In the genomic region with DNA sequence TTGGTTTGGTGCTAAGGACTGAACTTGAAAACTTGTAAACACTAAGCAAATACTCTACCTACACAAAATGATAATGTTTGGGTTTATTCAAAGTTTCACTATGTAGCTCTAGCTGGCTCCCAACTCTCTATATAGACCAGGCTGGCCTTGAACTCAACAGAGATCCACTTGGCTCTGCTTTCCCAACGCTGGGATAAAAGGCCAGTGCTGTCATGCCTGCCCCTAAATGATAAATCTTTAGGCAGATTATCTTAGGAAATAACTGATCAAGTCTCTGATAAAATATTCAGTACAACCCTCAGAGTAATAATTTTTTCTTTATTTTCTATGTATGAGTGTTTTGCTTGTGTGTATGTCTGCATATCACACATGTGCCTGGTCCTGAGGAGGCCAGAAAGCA, we compare ENCODE assay signal across 23 mouse cellular contexts.
"Had no signal": no experiment of that assay in that cellular context is flagged by ENCODE, and none has a peak within 500 bp of the region (broad histone marks: within the 10 kb centered on the region; RNA-seq: fewer than 3 reads in every experiment).

No protein-coding gene starts in this region.

- H3K4me3 ChIP-seq: heart, adult 2 months; heart, embryonic 13.5 days; heart, embryonic 15.5 days; hindbrain, embryonic 13.5 days; hindbrain, embryonic 15.5 days; kidney, embryonic 15.5 days; limb, embryonic 13.5 days; limb, embryonic 15.5 days; liver, embryonic 12.5 days had no signal

- H3K27ac ChIP-seq: heart, adult 2 months; heart, embryonic 13.5 days; heart, embryonic 15.5 days; hindbrain, embryonic 13.5 days; hindbrain, embryonic 15.5 days; hindbrain, postnatal 0 days; kidney, embryonic 15.5 days; kidney, postnatal 0 days; limb, embryonic 13.5 days; limb, embryonic 15.5 days; liver, embryonic 12.5 days; liver, embryonic 14.5 days had no signal

- DNase-seq: gastrocnemius, postnatal 14 days; gastrocnemius, postnatal 36 days; heart, adult 11 months; heart, adult 2 months; heart, postnatal 14 days; heart, postnatal 36 days; kidney, adult 11 months; kidney, adult 2 months; kidney, adult 9 months; kidney, postnatal 14 days; kidney, postnatal 36 days; left cerebral cortex, postnatal 4 days had no signal
